Mouse (Mus musculus) kidney, postnatal 0 days (tissue): ENCODE data around the gene Arhgap24. TPM values are rescaled to one million over a fixed set of nuclear protein-coding genes. Genes with fewer than 3 reads are reported as not detected.

ENCODE experiments used
- ATAC-seq: fragments of 200-750 bp; cut with Nextera tagmentation; replicated peaks from 2 replicates; pipeline ENCODE4 v1.8.0; 2017; ENCODE audit warnings: low read depth, moderate number of reproducible peaks, moderate TSS enrichment, moderate library complexity; ENCODE audit not compliant: low FRiP score
- DNase-seq: peaks from one replicate; pipeline ENCODE4 v3.0.0-alpha.2; 2016; ENCODE audit warnings: low spot score
- H3K27ac ChIP-seq: fragments of 300-500 bp; sonication (generic); 2 replicates; pipeline ENCODE4 v1.5.1; 2014; ENCODE audit warnings: mild to moderate bottlenecking
- H3K27me3 ChIP-seq: fragments of 300-500 bp; sonication (generic); 2 replicates; pipeline ENCODE4 v1.6.1; 2014; ENCODE audit warnings: low read length, mixed read lengths; ENCODE audit not compliant: insufficient read depth
- H3K36me3 ChIP-seq: fragments of 300-500 bp; sonication (generic); 2 replicates; pipeline ENCODE4 v1.6.1; 2014; ENCODE audit warnings: low read length, mixed read lengths; ENCODE audit not compliant: insufficient read depth
- H3K4me1 ChIP-seq: fragments of 300-500 bp; sonication (generic); replicated peaks from 2 replicates; pipeline ENCODE4 v1.6.1; 2014; ENCODE audit warnings: antibody characterized with exemption, low read length, mixed read lengths; ENCODE audit not compliant: insufficient read depth
- H3K4me2 ChIP-seq: fragments of 300-500 bp; sonication (generic); 2 replicates; pipeline ENCODE4 v1.6.1; 2014; ENCODE audit warnings: mild to moderate bottlenecking, low read length, moderate library complexity, mixed read lengths
- H3K4me3 ChIP-seq: fragments of 300-500 bp; sonication (generic); replicated peaks from 2 replicates; pipeline ENCODE4 v1.5.1; 2014; ENCODE audit warnings: low read depth, low read length
- H3K9ac ChIP-seq: fragments of 300-500 bp; sonication (generic); 2 replicates; pipeline ENCODE4 v1.6.1; 2014; ENCODE audit warnings: low read depth, low read length
- H3K9me3 ChIP-seq: fragments of 300-500 bp; sonication (generic); replicated peaks from 2 replicates; pipeline ENCODE4 v1.6.1; 2016; ENCODE audit warnings: low read length, inconsistent platforms, mixed read lengths
- CTCF ChIP-seq: IDR thresholded peaks from 2 replicates; pipeline ENCODE4 v1.5.1; 2016; ENCODE audit warnings: antibody characterized with exemption, low read depth, mild to moderate bottlenecking, moderate library complexity
- WGBS: fragments of 180-500 bp; shearing (Covaris S2); extraction: QIAGEN DNeasy Blood & Tissue Kit; methylation state at CpG from one replicate; pipeline ENCODE4 v1.1.7; 2014; 5-methylcytosine and 5-hydroxymethylcytosine counted together
- polyA plus RNA-seq: library from polyadenylated mRNA; unstranded; fragments of >200 nt; fragmentation: Nextera tagmentation; extraction: Ambion mirVana; gene quantifications from 2 replicates; pipeline ENCODE4 v1.2.1, GENCODE M21; 2015

Arhgap24 gene
- polyA plus RNA-seq, 1 experiment from 2014 or later: 99.9 TPM

- Histone ChIP-seq H3K4me3 (peak overlapping the region; percentile 49), H3K9me3 (no peaks in the 10 kb centered on the region), H3K27ac (peak overlapping the region; percentile 94), H3K4me2 (peak overlapping the region; percentile 75), H3K4me1 (no peaks in the 10 kb centered on the region), H3K9ac (peak overlapping the region; percentile 42), H3K36me3 (no peaks in the 10 kb centered on the region), H3K27me3 (no peaks in the 10 kb centered on the region)
- no peak for TF ChIP-seq CTCF
- ATAC-seq: no peak
- DNase-seq: no peak
- 19% methylated on average over 11 of the region's 11 CpGs for WGBS
These were observed 364.6 kb downstream of the Arhgap24 start for GRCm38 (mm10) chr5:102845800-102846199.

DNA sequence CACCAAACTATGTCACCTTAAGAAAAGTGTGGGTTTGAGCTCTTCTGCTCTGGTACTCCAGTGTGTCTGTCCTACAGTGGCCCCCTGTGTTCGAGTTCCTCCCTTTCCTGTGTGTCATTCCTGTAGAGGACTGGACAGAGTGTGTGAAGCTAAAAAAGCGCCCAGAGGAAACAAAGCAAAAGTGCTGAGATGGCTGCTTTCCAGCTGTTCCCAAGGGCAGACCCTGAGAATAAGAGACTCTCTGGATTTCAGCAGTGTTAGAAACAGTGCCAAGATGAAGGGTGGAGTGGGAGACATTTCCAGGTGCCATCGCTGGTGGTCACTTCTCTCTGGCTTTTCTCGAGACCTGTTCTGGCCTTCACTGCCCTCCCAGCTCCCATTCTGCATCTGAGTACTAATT is 366.7 kb downstream of the Arhgap24 start:
- Histone ChIP-seq H3K27ac (peak overlapping the region; percentile 94), H3K9ac (peak overlapping the region; percentile 42; the same call in 1 of the 2 replicates), H3K9me3 (no peaks in the 10 kb centered on the region), H3K27me3 (no peaks in the 10 kb centered on the region), H3K4me3 (peak overlapping the region; percentile 49), H3K4me2 (peak overlapping the region; percentile 75), H3K4me1 (no peaks in the 10 kb centered on the region), H3K36me3 (no peaks in the 10 kb centered on the region)
- no peak for ATAC-seq
- DNase-seq: no peak
- 31% methylated on average over 4 of the region's 4 CpGs for WGBS
- no peak for TF ChIP-seq CTCF

DNA sequence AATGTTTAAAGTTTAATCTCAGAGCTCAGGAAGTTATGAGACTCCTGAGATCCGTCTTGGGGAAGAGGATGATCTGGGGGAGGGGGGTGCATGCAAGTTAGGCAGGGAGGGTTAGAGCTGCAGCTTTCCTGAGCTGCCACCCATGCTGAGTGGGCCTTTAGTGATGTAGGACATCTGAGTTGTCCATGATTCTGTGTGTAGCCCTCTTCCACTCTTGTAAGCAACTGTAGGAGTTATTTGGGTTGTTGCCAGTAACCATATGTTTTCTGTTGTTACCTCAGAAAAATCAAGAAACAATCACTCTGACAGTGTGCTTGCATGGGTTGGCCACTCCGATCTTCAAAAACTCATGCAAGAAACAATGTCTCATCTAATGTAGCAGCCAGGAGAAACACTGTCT is 370.6 kb downstream of the Arhgap24 start:
- Histone ChIP-seq H3K4me2 (no peak overlapping the region), H3K9ac (no peak overlapping the region), H3K27me3 (no peaks in the 10 kb centered on the region), H3K9me3 (no peaks in the 10 kb centered on the region), H3K4me1 (0 out of 2 replicates have a peak, but pooled peaks cover 4% of the 10 kb centered on the region), H3K4me3 (no peak overlapping the region), H3K36me3 (no peaks in the 10 kb centered on the region), H3K27ac (no peak overlapping the region)
- no peak for TF ChIP-seq CTCF
- DNase-seq (no peak), ATAC-seq (no peak)
- WGBS: 42% methylated on average over 2 of the region's 2 CpGs

DNA sequence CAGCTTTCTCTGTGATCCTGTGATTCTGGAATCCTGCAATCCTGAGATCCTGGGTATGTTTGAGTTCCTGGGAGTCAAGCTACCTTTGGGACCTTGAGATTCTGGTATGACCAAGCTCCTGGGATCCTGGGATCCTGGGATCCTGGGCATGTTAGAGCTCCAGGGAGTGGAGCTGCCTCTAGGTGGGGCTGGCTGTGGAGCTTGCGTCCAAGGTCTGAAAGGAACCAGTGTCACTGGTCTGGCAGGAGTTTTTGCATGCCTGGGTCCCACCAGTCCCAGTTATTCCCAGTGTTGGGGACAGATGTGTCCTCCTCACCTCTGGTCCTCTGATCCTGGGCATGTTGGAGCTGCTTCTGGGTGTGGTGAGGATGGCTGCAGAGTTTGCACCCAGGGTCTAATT is 372.6 kb downstream of the Arhgap24 start:
- Histone ChIP-seq H3K4me1 (0 out of 2 replicates have a peak, but pooled peaks cover 6% of the 10 kb centered on the region), H3K4me3 (no peak overlapping the region), H3K27me3 (no peaks in the 10 kb centered on the region), H3K36me3 (no peaks in the 10 kb centered on the region), H3K4me2 (no peak overlapping the region), H3K9me3 (no peaks in the 10 kb centered on the region), H3K27ac (peak overlapping the region; percentile 47; the same call in 1 of the 2 replicates), H3K9ac (no peak overlapping the region)
- ATAC-seq: no peak
- TF ChIP-seq CTCF: peak; percentile 35
- WGBS: 82% methylated on average over 1 of the region's 1 CpGs
- no peak for DNase-seq

- no peak for TF ChIP-seq CTCF
- Histone ChIP-seq H3K4me3 (no peak overlapping the region), H3K9ac (no peak overlapping the region), H3K4me1 (0 out of 2 replicates have a peak, but pooled peaks cover 6% of the 10 kb centered on the region), H3K27me3 (no peaks in the 10 kb centered on the region), H3K4me2 (peak overlapping the region; percentile 10; the same call in 1 of the 2 replicates), H3K36me3 (0 out of 2 replicates have a peak, but pooled peaks cover 3% of the 10 kb centered on the region), H3K9me3 (no peaks in the 10 kb centered on the region), H3K27ac (peak overlapping the region; percentile 65; the same call in 1 of the 2 replicates)
- ATAC-seq: peak; percentile 73
- WGBS: 31% methylated on average over 10 of the region's 10 CpGs
- DNase-seq: peak; percentile 74
These were observed 374.6 kb downstream of the Arhgap24 start for GRCm38 (mm10) chr5:102855805-102856204.

DNA sequence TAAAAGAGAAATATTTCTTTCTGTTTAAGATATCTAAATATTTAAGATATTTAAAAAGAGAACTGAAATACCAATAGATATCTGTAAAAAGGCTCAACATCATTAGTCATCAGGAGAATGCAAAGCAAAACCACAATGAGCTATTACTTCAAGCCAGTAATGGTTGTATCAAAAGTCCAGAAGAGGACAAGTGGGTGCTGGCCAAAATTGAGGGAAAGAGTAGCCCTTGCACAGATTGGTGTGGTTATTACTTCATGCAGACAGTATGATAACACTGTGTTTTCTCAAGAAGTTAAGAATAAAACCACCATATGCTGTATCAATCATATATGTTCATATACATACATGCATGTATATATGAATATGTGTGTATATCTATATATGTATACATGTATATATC is 376.9 kb downstream of the Arhgap24 start:
- no peak for DNase-seq
- 0 out of 2 replicates have a peak, but pooled peaks cover 6% of the 10 kb centered on the region for H3K4me1 ChIP-seq
- 0 out of 2 replicates have a peak, but pooled peaks cover 9% of the 10 kb centered on the region for H3K36me3 ChIP-seq
- no peak for ATAC-seq
- no peak overlapping the region for H3K4me3 ChIP-seq
- H3K4me2 ChIP-seq: no peak overlapping the region
- no peak overlapping the region for H3K9ac ChIP-seq
- TF ChIP-seq CTCF: no peak
- H3K27ac ChIP-seq: no peak overlapping the region
- H3K27me3 ChIP-seq: no peaks in the 10 kb centered on the region
- no peaks in the 10 kb centered on the region for H3K9me3 ChIP-seq

- 49% methylated on average over 11 of the region's 11 CpGs for WGBS
- Histone ChIP-seq H3K9me3 (no peaks in the 10 kb centered on the region), H3K4me1 (0 out of 2 replicates have a peak, but pooled peaks cover 5% of the 10 kb centered on the region), H3K36me3 (0 out of 2 replicates have a peak, but pooled peaks cover 9% of the 10 kb centered on the region), H3K4me3 (no peak overlapping the region), H3K4me2 (no peak overlapping the region), H3K9ac (no peak overlapping the region), H3K27ac (no peak overlapping the region), H3K27me3 (no peaks in the 10 kb centered on the region)
- no peak for ATAC-seq
- DNase-seq: no peak
- no peak for TF ChIP-seq CTCF
These were observed 378.6 kb downstream of the Arhgap24 start for GRCm38 (mm10) chr5:102859749-102860148.
